Mouse (Mus musculus): ENCODE measurements around the gene Slc25a21.

Slc25a21 gene

DNA sequence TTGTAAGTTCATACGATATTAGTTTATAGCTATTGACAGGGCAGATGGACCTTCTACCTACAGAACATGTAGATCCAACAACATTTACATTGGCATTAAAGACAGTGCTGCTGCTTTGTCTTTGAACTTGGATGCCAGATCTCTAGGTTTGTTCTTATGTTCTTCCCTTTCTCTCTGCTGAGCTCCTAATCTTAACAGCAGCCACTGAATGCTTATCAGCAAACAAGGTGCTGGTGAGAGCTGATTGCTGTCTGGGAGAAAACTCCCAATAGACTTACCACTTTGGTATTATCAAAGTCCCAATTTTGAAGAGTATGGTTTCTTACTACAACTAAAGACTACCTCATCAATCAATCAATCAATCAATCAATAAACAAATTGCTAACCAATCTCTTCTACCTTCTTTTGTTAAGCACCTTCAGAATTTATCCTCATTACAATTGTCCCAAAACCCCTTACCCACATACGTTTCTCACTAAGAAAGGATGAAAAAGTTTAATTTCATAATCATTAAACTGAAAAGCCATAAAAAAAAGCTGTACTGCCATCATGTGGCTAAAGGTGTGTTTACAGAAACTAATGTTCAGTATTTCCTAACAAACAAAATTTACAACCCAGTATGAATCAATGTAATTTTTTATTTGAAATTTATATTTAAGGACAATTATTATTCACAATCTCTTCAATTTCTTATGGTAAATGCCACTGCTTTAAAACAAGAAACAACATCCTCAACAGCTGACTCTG is 12.7 kb downstream of the Slc25a21 start:
- no peak for DNase-seq (ENCODE audit: low read depth, low spot score)

- DNase-seq (ENCODE audit: low read depth, low spot score): peak; percentile 77
These were observed 17.6 kb downstream of the Slc25a21 start for GRCm38 (mm10) chr12:57179465-57180188.

DNA sequence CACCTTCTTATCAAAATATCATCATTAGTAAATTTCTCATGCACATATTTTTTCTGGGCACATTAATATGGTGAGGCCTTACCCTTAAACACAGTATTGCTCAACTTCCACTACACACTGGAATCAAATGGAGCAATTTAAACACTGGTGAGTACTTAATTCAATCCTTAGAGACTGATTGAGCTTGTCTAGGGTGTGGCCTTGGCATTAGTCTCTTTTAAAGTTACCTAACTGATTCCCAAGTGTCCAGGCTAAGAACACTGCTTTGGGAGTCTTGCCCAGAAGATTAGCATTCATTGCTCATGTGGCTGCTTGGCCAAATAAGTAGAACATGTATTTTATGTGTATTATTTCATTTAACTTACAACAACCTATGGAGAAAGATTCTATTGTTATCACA is 18.5 kb downstream of the Slc25a21 start:
- DNase-seq (ENCODE audit: low read depth, low spot score): no peak

GRCm38 (mm10) chr12:57163294-57163693 is 34.0 kb downstream of the Slc25a21 start:
- no peak for DNase-seq (ENCODE audit: low read depth, low spot score)

GRCm38 (mm10) chr12:57162840-57163239 is 34.4 kb downstream of the Slc25a21 start:
- DNase-seq (ENCODE audit: low read depth, low spot score): no peak

- DNase-seq (ENCODE audit: low read depth, low spot score): no peak
These were observed 37.4 kb downstream of the Slc25a21 start for GRCm38 (mm10) chr12:57159904-57160303.

GRCm38 (mm10) chr12:57158266-57158665 is 39.0 kb downstream of the Slc25a21 start:
- peak; percentile 9 for DNase-seq (ENCODE audit: low read depth, low spot score)

DNA sequence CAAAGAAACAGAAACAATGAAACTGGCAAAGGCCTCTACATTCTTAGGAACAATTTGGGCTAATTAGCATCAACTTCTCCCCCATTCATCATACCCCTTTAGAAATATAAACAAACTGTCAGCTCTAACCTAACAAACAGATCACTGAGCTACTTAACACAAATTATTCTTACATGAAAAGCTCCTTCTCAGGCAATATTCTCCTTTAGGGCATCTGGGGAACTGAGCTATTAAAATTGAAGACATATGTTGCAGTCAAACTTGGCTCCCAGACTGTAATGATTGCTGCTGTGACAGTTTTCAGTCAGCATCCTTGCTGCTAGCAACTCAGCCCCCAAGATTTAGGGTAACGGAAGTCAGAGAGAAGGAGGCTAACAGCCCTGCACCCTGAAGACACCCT is 58.3 kb downstream of the Slc25a21 start:
- DNase-seq (ENCODE audit: low read depth, low spot score): no peak

DNA sequence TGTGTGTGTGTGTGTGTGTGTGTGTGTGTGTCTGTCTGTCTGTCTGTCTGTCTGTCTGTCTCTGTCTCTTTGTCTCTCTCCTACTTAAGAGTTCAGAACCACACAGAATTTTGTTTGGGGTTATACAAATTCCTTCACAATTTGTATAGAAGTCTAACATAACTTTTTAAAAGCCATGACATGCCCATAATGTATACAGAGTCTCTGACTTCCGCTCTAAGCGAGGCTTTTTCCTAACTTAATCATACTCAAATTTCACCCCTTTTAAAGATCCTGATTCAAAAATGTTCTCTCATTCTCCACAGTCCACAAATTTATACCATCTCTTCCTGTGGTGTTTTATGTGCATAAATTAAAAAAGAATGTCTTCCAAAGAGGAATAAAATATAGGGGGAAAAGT is 59.5 kb downstream of the Slc25a21 start:
- no peak for DNase-seq (ENCODE audit: low read depth, low spot score)

GRCm38 (mm10) chr12:57118602-57119001 is 78.7 kb downstream of the Slc25a21 start:
- DNase-seq (ENCODE audit: low read depth, low spot score): no peak

DNA sequence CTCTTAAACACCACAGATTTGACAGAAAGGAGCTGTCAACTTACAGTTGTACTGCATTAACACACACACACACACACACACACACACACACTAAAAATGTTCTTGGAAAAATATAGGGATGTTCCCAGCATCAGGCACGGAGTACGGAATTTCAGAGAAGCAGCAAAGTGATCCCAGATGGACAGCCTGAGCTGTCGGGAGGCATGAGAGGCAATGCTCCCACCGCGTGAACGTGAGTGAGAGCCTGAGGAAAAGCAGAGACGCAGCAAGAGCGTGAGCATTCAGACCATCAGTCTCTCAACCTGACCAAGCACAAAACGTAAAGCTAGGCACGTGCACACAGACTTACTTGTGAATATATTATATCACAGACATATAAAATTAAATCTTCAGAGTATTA is 81.8 kb downstream of the Slc25a21 start:
- DNase-seq (ENCODE audit: low read depth, low spot score): no peak

DNA sequence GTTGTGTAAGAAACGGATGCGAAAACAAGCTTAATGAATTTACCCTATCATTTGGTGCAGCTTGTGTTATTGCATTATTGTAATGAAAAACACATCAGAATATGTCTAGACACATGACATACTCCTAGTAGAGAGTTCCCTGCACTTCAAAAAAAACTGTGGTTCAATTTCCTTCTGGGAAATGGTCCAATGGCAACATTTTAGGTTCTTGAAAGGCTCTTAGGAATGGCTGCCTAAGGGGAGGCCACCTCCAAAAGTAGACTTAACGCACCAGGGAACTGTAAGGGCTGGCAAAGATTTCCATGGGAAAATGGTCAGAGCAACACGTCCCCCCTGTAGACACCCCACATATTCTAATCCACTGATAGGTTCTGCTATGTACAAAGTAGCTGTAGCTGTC is 87.9 kb downstream of the Slc25a21 start:
- DNase-seq (ENCODE audit: low read depth, low spot score): no peak

DNA sequence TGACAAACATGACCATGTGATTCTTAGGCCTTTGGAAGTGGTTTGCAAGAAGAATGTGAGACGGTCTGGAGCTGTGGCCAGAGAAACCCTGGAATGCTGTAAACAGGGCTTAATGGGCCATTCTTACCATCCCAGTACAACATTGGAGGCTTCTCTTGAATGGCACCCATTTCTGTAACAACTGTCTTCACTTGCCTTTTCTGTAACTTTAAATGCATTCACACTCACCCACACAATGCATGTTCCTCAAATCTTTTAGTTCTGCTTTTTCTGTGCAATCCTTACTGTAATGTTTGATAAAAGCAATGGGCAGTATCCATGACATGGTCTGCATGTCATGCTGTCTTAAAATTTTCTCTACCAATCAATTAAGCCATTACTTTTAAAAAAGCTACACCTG is 95.0 kb downstream of the Slc25a21 start:
- DNase-seq (ENCODE audit: low read depth, low spot score): no peak

GRCm38 (mm10) chr12:57100549-57100948 is 96.7 kb downstream of the Slc25a21 start:
- DNase-seq (ENCODE audit: low read depth, low spot score): no peak

DNA sequence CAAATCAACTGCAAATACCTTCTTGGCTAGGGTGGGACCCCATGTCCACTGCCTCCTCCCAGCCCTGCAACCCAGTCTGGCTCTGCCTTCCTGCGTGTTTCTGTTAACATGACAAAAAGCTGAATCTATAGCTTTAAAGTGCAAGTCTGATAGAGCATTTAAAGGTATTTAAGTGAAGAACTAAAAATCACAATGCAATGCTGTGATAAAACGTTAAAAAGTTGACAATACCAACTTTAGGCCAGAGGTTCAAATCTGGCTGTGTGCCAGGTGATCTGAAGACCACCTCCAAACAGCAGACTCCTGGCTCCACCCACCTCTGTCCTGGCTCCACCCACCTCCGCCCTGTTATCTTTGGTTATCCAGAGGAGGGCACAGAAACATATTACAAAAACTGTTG is 98.2 kb downstream of the Slc25a21 start:
- no peak for DNase-seq (ENCODE audit: low read depth, low spot score)

- no peak for DNase-seq (ENCODE audit: low read depth, low spot score)
These were observed 98.9 kb downstream of the Slc25a21 start for GRCm38 (mm10) chr12:57098371-57098770.

GRCm38 (mm10) chr12:57093107-57093506 is 104.2 kb downstream of the Slc25a21 start:
- DNase-seq (ENCODE audit: low read depth, low spot score): no peak

DNA sequence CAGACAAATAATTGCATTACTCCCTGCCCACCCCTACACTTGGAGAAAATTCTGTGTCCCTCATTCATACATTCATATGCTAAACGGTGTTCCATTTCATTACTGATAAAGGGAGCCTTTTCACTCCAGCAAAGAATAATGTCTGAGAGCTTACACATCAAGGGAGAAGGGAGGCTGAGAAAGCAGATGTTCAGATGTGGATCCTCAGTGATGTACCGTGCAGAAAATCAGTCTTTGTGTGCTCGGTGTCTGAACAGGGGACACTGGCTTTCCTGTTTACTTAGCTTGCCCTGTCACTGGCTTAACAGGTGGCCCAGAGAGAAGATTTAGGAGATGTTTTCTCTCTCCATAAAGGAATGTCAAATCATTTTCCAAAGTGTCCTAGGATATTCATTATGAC is 112.8 kb downstream of the Slc25a21 start:
- no peak for DNase-seq (ENCODE audit: low read depth, low spot score)

- peak; percentile 58 for DNase-seq (ENCODE audit: low read depth, low spot score)
These were observed 113.7 kb downstream of the Slc25a21 start for GRCm38 (mm10) chr12:57083533-57083932.

- DNase-seq (ENCODE audit: low read depth, low spot score): peak; percentile 39
These were observed 120.7 kb downstream of the Slc25a21 start for GRCm38 (mm10) chr12:57076606-57077005.

GRCm38 (mm10) chr12:57072616-57073015 is 124.7 kb downstream of the Slc25a21 start:
- no peak for DNase-seq (ENCODE audit: low read depth, low spot score)

- DNase-seq (ENCODE audit: low read depth, low spot score): peak; percentile 79
These were observed 128.7 kb downstream of the Slc25a21 start for GRCm38 (mm10) chr12:57068607-57069006.

DNA sequence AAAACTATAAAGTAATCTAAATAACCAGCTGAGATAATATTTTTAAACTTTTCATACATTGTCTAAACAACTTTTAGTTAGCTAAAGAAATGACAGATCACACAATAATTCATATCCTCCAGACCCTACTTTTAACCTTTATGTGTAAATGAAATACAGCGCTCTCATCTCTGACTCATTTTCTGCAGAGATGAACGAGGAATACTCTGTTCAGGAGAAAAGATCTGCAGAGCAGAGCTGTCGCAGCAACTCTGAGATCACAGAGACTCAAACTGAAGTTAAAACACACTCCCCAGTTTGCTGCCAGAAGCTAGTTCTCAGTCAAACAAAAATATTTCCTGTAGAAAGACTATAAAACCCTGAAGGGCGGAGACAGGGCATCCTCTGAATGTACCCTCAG is 177.5 kb downstream of the Slc25a21 start:
- DNase-seq (ENCODE audit: low read depth, low spot score): no peak

All from mesoderm, embryonic 11.5 days (tissue).